Mouse (Mus musculus) spleen, postnatal 4 days (tissue): ENCODE data around the gene Kifc5b.
"Not testable (repeated sequence)": the region's sequence is repeated elsewhere in the genome, so short reads cannot be mapped to it uniquely, and the experiment has no call there.

ENCODE experiments used
- DNase-seq, 2 experiments: peaks; one replicate each; pipeline ENCODE4 v3.0.0; 2022; ENCODE audit warnings: low spot score in 2 of 2

Kifc5b gene

GRCm38 (mm10) chr17:26919516-26919915 lies 2.6 kb downstream of the Kifc5b start:
- DNase-seq, result not testable (repeated sequence)

GRCm38 (mm10) chr17:26922368-26922767 lies 5.5 kb downstream of the Kifc5b start:
- DNase-seq, result not testable (repeated sequence)

- DNase-seq, result not testable (repeated sequence)
Measured at GRCm38 (mm10) chr17:26925414-26925813, 8.5 kb downstream of the Kifc5b start.

GRCm38 (mm10) chr17:26931795-26932194 lies 14.9 kb downstream of the Kifc5b start:
- DNase-seq, result peak; percentile 47 to 69

- DNase-seq, result peak; percentile 99
Measured at GRCm38 (mm10) chr17:26932839-26933398, 16.0 kb downstream of the Kifc5b start, which contains the start of gene Phf1. Phf1 (plus strand) TSS chr17:26933052.

- no peak for DNase-seq
Measured at GRCm38 (mm10) chr17:26933419-26933818, 16.5 kb downstream of the Kifc5b start.

DNA sequence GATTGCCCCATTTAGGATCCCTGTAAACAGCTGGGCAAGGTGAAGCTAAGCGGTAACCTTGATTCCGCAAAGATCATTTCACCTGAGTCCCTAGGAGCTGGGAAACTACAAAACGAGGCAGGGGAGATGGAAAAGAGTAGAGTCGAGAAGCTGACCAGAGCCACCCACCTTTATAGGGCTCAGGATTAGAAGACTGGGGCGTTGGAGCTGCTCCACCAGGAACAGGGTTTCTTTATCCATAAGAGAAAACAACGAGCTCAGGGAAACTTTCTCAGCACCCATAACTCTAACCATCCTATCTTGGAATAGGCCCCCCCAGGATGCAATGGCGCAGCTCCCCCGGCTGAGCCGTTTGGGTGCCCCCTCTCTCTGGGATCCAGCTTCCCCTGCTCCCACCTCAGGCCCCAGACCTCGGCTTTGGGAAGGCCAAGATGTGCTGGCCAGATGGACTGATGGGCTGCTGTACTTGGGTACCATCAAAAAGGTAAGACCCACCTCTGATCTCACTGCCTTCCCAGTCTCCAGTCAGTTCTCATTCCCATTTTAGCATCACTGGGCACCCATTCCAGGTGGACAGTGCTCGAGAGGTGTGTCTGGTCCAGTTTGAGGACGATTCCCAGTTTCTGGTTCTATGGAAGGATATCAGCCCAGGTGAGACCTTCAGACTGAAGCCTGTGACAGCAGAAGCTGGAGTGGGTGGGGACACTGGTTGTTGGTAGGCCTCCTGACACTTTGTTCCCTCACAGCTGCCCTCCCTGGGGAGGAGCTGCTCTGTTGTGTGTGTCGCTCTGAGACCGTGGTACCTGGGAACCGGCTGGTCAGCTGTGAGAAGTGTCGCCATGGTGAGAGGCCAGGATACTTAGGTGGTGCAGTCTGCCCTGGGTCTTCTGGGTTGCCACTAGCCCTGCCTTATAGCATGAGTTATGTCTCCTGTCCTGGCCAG lies 17.3 kb downstream of the Kifc5b start:
- DNase-seq, result no peak

DNA sequence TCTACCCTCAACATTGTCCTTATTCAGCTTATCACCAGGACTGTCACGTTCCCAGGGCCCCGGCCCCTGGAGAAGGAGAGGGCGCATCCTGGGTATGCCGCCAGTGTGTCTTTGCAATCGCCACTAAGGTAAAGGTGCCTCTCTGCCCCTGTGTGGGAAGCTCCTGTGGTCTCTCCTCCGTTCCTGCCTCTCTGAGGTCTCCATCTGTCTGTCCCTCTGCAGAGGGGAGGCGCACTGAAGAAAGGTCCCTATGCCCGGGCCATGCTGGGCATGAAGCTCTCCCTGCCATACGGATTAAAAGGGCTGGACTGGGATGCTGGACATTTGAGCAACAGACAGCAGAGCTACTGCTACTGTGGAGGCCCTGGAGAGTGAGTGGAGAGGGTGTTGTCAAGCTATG lies 18.1 kb downstream of the Kifc5b start:
- DNase-seq, result no peak

GRCm38 (mm10) chr17:26936453-26936852 lies 19.6 kb downstream of the Kifc5b start:
- peak in 1 of 2 experiments; percentile 62 for DNase-seq

DNA sequence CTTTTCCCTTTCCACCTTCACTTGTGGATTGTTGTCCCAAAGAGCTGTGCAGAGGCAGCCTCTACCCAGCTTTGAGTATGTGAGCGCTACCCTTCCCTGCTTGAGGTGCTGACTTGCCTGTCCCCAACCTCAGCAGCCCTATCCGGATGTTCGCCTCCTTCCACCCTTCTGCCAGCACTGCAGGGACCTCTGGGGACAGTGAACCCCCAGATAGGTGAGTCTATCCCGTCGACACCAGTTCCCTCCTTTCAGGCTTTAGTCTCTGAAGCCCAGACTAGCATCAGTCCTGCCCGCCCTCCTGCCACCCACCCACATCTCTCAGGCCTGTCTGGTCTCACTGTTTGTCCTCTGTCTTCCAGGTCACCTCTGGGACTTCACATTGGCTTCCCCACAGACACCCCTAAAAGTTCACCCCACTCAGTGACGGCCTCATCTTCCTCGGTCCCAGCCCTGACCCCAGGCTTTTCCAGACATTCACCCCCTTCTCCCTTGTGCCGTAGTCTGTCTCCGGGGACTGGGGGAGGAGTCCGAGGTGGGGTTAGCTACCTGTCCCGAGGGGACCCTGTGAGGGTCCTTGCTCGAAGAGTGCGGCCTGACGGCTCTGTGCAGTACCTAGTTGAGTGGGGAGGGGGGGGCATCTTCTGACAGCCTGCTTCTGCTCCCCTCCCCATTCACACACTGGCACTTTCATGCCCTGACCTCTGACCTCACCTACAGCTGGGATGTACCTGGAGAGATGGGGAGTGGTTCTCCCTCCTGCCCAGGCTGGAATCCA lies 20.2 kb downstream of the Kifc5b start:
- no peak for DNase-seq

GRCm38 (mm10) chr17:26937883-26938695 lies 21.2 kb downstream of the Kifc5b start:
- DNase-seq, result no peak

GRCm38 (mm10) chr17:26938731-26939130 lies 21.8 kb downstream of the Kifc5b start:
- peak in 1 of 2 experiments; percentile 73 for DNase-seq

DNA sequence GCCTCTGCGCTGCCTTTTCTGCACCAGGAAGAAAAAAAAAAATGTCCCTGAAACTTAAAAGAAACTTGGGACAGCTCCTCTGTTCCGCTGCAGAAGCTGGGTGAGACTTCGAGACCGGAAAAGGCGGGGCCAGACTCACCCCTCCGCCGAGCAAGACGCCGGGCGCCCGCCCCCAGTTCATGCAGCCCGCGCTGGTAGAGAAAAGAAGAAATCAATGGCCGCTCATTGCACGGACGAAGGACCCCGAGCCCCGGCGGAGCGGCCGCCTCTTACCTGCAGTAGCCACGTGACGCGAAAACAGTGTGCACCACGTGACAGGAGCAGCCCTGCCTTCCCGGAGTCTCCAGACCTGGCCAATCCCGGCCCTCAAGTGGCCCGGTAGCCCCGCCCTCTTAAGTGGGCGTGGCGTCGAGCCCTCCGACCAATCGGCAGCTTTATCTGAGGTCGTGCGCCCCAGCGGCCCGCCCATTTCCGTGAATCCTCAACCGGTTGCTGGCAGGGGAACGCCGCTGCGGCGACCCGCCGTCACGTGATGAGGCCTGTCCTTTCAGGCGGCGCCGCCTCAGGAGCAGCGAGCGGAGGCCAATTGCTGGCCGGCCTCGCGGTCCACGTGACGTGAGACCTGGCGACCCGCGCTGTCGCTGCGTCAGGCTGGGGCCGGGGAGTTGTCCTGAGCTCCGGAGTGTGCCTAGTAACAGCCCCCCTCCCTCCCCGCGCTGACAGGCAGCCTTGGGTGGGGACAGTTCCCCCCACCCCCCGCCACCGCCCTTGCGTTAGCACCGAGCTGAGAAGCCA lies 22.5 kb downstream of the Kifc5b start, which contains the start of gene Cuta:
Cuta (minus strand) TSS at position 392 of the 795 bp plus-strand sequence.
- peak; percentile 99 to 100 for DNase-seq

- DNase-seq, result no peak
Measured at GRCm38 (mm10) chr17:26939973-26940300, 23.0 kb downstream of the Kifc5b start.

GRCm38 (mm10) chr17:26941031-26941789 lies 24.3 kb downstream of the Kifc5b start, which contains the start of gene Syngap1:
Syngap1 (plus strand) TSS chr17:26941253.
- peak in 1 of 2 experiments; percentile 58 for DNase-seq

- DNase-seq, result no peak
Measured at GRCm38 (mm10) chr17:26941841-26942570, 25.1 kb downstream of the Kifc5b start.

- DNase-seq, result no peak
Measured at GRCm38 (mm10) chr17:26945824-26946495, 29.1 kb downstream of the Kifc5b start.

GRCm38 (mm10) chr17:26946567-26946966 lies 29.7 kb downstream of the Kifc5b start:
- peak; percentile 59 to 82 for DNase-seq
